Mouse (Mus musculus) thymus, postnatal 25 days (tissue): ENCODE data around the gene Rpl37a.

Experiments used
- DNase-seq: peaks from one replicate; pipeline ENCODE4 v3.0.0; 2022

The Rpl37a gene

DNA sequence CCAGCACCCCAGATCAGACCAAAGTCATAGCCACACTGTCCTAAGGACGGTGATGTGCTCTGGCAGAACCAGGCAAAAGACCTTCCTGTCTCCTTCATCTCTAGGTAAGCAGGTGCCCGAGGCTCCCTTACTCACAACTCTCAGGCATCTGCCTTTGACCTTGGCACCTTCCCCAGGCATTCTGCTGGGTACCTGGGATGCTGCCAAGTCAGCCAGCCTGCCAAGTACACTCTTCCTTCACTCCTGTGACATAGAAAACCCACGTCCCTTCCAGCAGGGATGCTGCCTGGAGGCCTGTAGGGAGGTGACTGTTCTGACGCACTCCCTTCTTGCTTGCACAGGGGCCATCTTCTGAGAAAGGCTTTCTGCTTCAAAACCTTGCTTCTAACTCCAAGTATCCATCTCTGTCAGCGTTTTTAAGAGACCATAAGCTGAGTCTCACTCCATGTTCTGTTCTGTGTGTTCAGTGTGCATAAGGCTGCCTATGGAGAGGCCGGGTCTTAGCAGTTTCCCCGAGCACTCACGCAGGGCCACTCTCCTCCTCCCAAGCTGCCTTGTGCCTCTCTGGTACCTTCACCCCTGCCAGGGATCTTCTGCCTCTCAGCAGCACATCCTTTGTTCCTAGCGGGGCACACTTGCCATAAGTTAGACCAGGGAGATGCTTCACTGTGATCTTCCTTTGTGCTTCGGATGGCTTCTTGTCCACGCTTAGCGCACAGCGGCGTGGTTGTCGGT lies 28.0 kb downstream of the Rpl37a start:
- no peak for DNase-seq

DNA sequence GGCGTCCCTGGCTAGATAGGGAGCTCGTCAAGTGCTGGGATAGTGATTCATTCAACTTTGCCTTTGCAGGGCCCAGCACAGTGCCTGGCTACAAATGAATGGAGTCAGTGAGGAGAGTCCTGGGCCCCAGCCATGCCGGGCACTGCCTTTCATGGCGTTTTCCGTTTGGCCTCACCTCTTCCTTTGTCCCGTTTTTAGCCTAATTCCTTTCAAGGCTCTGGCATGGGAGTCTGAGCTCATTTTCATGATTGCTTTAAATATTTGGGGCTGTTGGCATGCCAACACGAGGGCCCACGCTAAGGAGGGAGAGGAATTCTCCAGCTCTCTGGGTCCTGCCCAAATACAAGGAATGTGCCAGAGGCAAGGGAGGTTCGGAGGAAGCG lies 28.6 kb downstream of the Rpl37a start:
- DNase-seq: no peak

DNA sequence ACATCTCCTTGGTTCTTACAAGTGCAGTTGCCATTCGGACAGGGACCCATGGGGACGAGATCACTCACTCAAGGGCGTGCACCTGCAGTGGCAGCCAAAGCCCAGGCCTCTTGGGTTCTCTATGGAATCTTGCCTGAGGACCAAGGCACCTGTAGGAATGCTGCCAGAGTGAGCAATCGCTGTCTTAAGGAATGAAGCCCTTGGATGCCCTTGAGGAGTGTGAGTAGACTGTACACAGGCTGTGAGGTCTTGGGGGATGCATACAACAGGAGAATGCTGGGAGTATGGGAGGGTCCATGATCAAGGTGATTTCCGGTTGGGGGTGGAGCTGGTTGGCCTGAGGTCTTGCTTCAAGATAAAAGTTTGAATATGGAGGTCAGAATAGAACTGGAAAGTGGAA lies 30.3 kb downstream of the Rpl37a start:
- DNase-seq: no peak

- DNase-seq: no peak
Measured at GRCm38 (mm10) chr1:72744816-72745506, 33.9 kb downstream of the Rpl37a start.

GRCm38 (mm10) chr1:72746382-72746781 lies 35.3 kb downstream of the Rpl37a start:
- no peak for DNase-seq

- DNase-seq: no peak
Measured at GRCm38 (mm10) chr1:72751371-72751781, 40.3 kb downstream of the Rpl37a start.

- DNase-seq: no peak
Measured at GRCm38 (mm10) chr1:72753211-72753610, 42.1 kb downstream of the Rpl37a start.

- no peak for DNase-seq
Measured at GRCm38 (mm10) chr1:72755227-72755626, 44.1 kb downstream of the Rpl37a start.

- DNase-seq: no peak
Measured at GRCm38 (mm10) chr1:72755801-72756200, 44.7 kb downstream of the Rpl37a start.

- no peak for DNase-seq
Measured at GRCm38 (mm10) chr1:72759758-72760157, 48.7 kb downstream of the Rpl37a start.
